Mouse (Mus musculus) lung, postnatal 0 days (tissue): ENCODE results near the gene Dcdc2a. TPM values are rescaled to one million over a fixed set of nuclear protein-coding genes. Genes with fewer than 3 reads are reported as not detected.

Experiments used
- ATAC-seq: fragments of 200-750 bp; cut with Nextera tagmentation; 2 replicates; pipeline ENCODE4 v1.8.0; 2017; ENCODE audit warnings: moderate library complexity
- DNase-seq: peaks from one replicate; pipeline ENCODE4 v3.0.0-alpha.2; 2016; ENCODE audit warnings: low spot score
- H3K27ac ChIP-seq: fragments of 300-500 bp; sonication (generic); 2 replicates; pipeline ENCODE4 v1.5.1; 2014; ENCODE audit warnings: antibody characterized with exemption, mild to moderate bottlenecking, low read length, mixed read lengths
- H3K27me3 ChIP-seq: fragments of 300-500 bp; sonication (generic); replicated peaks from 2 replicates; pipeline ENCODE4 v1.6.1; 2014; ENCODE audit warnings: low read length, mixed read lengths; ENCODE audit not compliant: insufficient read depth
- H3K36me3 ChIP-seq: fragments of 300-500 bp; sonication (generic); 2 replicates; pipeline ENCODE4 v1.6.1; 2014; ENCODE audit warnings: low read length, mixed read lengths; ENCODE audit not compliant: insufficient read depth
- H3K4me1 ChIP-seq: fragments of 300-500 bp; sonication (generic); 2 replicates; pipeline ENCODE4 v1.6.1; 2014; ENCODE audit warnings: antibody characterized with exemption, low read depth, low read length, mixed read lengths; ENCODE audit not compliant: insufficient read depth
- H3K4me2 ChIP-seq: fragments of 300-500 bp; sonication (generic); replicated peaks from 2 replicates; pipeline ENCODE4 v1.6.1; 2014; ENCODE audit warnings: low read depth, mild to moderate bottlenecking, low read length, moderate library complexity, mixed read lengths
- H3K4me3 ChIP-seq: fragments of 300-500 bp; sonication (generic); 2 replicates; pipeline ENCODE4 v1.5.1; 2014; ENCODE audit warnings: low read depth, low read length
- H3K9ac ChIP-seq: fragments of 300-500 bp; sonication (generic); replicated peaks from 2 replicates; pipeline ENCODE4 v1.6.1; 2014; ENCODE audit warnings: low read depth, mild to moderate bottlenecking
- H3K9me3 ChIP-seq: fragments of 300-500 bp; sonication (generic); 2 replicates; pipeline ENCODE4 v1.6.1; 2016; ENCODE audit warnings: low read length, mixed read lengths
- CTCF ChIP-seq: IDR thresholded peaks from 2 replicates; pipeline ENCODE4 v1.5.1; 2016; ENCODE audit warnings: antibody characterized with exemption, mild to moderate bottlenecking
- EP300 ChIP-seq: IDR thresholded peaks from 2 replicates; pipeline ENCODE4 v1.6.1; 2016; ENCODE audit warnings: antibody characterized with exemption, mild to moderate bottlenecking, control low read depth
- WGBS: fragments of 180-500 bp; shearing (Covaris S2); extraction: QIAGEN DNeasy Blood & Tissue Kit; methylation state at CpG from one replicate; pipeline ENCODE4 v1.1.7; 2014; 5-methylcytosine and 5-hydroxymethylcytosine counted together
- polyA plus RNA-seq: library from polyadenylated mRNA; unstranded; fragments of >200 nt; fragmentation: Nextera tagmentation; extraction: Ambion mirVana; gene quantifications from 2 replicates; pipeline ENCODE4 v1.2.1, GENCODE M21; 2015

The Dcdc2a gene
- polyA plus RNA-seq, 1 experiment from 2014 or later: 2.1 TPM

DNA sequence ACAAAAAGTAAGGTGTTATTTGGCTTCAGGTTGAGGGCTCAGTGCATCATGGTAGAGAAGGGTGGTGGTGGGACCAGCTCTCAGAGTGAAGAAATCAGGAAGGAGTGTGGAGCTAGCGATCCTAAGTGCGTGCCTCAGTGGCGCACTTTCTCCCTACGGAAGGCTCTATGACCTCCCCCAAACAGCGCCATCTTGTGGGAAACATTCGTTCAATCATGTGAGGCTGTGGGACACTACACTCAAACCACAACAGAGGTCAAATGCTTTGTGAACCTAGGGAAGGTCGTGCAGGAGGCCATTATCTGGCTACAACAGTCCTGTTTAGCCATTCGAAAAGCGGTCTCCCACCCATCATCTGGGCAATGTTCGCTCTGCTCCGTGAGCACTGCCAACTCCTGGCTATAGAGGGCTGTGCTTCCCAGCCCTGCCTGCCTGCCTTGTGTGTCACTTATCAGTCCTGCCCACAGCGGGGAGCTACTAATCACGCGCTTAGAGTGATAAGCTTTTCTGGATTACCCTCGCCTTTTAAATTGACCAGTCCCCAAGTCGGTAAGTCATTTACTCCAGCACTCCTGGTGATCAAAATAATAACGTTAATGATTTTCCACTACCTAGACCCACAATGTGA lies 94.5 kb downstream of the Dcdc2a start:
- ATAC-seq: no peak

DNA sequence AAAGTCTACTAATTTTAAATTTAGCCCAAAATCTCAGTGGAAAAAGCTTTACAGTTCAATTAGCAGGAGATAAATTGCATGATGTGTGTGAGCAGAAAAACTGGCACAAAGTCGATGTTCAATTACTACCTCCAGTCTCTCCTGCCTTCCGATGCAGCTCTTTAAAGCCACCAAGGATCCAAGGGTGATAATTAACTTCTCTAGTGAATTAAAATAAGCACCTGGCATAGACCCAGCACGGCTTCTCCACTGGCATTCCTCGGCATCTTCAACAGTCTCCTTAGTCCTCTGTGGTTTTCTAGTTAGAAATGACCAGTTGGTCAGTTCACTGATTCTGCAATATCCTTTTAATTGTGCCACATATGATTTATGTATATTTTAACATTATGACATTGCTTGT lies 95.1 kb downstream of the Dcdc2a start:
- H3K27me3 ChIP-seq: no peaks in the 10 kb centered on the region
- 46% methylated on average over 4 of the region's 4 CpGs for whole genome bisulfite sequencing
- H3K9me3 ChIP-seq: no peaks in the 10 kb centered on the region
- H3K4me1 ChIP-seq: no peaks in the 10 kb centered on the region
- H3K27ac ChIP-seq: no peak overlapping the region
- H3K9ac ChIP-seq: no peak overlapping the region
- no peak for ATAC-seq
- no peak overlapping the region for H3K4me2 ChIP-seq
- TF ChIP-seq CTCF: no peak
- no peak for TF ChIP-seq EP300
- no peak for DNase-seq
- H3K4me3 ChIP-seq: no peak overlapping the region
- no peaks in the 10 kb centered on the region for H3K36me3 ChIP-seq

More for the DNA sequence above, 94.5 kb downstream of the Dcdc2a start:
- Histone ChIP-seq H3K9me3 (no peaks in the 10 kb centered on the region), H3K4me1 (no peaks in the 10 kb centered on the region), H3K36me3 (no peaks in the 10 kb centered on the region), H3K9ac (no peak overlapping the region), H3K27me3 (no peaks in the 10 kb centered on the region), H3K4me2 (no peak overlapping the region), H3K27ac (no peak overlapping the region), H3K4me3 (no peak overlapping the region)
- no peak for DNase-seq
- 33% methylated on average over 17 of the region's 17 CpGs for WGBS
- no peak for TF ChIP-seq CTCF
- TF ChIP-seq EP300: no peak

DNA sequence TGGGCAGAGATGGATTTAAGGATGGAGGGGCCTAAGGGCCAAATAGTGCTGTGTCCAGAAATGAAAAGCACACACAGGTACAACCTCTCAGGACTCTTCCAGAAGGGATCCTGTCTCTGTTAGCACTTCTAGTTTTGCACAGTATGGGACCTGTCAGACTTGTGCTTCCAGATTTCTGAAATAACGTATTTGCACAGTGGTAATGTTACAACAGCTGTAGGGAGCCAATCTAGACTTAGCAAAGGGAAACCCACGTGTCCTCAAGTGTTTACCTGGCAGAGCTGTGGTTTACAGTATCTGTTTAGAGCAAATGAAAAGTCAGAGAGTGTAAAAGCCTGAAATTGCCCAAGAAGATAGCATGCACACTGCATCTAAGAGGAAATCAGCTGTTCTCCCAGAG lies 104.1 kb downstream of the Dcdc2a start:
- Histone ChIP-seq H3K27me3 (no peaks in the 10 kb centered on the region), H3K9ac (no peak overlapping the region), H3K4me1 (no peaks in the 10 kb centered on the region), H3K4me3 (no peak overlapping the region), H3K36me3 (no peaks in the 10 kb centered on the region), H3K27ac (no peak overlapping the region), H3K9me3 (no peaks in the 10 kb centered on the region), H3K4me2 (no peak overlapping the region)
- TF ChIP-seq EP300 (no peak), CTCF (no peak)
- peak; percentile 34 for DNase-seq
- WGBS: 34% methylated on average over 2 of the region's 2 CpGs
- ATAC-seq: peak; percentile 76

DNA sequence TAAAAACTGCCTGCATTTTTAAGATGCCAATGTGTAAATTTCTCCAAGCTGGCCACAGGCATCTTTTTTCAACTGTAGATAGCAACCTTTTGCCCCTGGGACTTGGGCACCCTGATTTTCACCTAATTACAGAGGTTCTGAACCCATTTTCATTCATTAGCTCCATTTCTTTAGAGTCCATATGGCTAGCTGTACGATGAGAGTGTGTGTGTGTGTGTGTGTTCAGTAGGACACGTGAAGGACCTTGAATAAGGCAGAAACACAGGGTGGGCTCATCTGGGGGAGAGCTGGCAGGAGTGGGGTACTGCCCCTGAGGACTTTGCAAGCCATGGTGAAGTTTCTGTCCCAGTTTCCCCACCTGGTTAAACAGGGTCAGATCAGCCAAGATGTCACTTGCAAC lies 105.0 kb downstream of the Dcdc2a start:
- Histone ChIP-seq H3K4me3 (no peak overlapping the region), H3K27ac (no peak overlapping the region), H3K9ac (no peak overlapping the region), H3K9me3 (no peaks in the 10 kb centered on the region), H3K4me1 (no peaks in the 10 kb centered on the region), H3K27me3 (no peaks in the 10 kb centered on the region), H3K4me2 (no peak overlapping the region), H3K36me3 (no peaks in the 10 kb centered on the region)
- TF ChIP-seq EP300 (no peak), CTCF (no peak)
- DNase-seq: no peak
- WGBS: 61% methylated on average over 2 of the region's 2 CpGs
- no peak for ATAC-seq

DNA sequence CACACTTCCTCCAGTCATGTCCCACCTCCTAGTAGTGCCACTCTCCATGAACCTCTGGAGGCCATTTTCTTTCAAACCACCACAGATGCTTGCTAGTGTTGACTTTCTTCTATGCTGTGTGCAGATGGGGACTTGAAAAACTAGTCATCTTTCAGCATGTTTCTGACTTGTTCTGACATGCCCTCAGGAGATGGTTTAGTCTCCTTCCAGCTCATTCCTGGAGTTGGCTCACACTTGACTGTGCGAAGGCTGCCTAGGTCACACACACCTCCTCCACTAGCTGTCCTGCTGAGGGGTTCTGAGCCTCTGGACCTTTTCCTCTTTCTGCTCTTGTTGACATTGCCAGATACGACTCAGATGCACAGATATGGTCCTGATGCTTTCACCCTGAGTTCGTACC lies 106.8 kb downstream of the Dcdc2a start:
- 75% methylated on average over 3 of the region's 3 CpGs for WGBS
- Histone ChIP-seq H3K9ac (no peak overlapping the region), H3K4me3 (no peak overlapping the region), H3K27ac (no peak overlapping the region), H3K27me3 (no peaks in the 10 kb centered on the region), H3K4me1 (no peaks in the 10 kb centered on the region), H3K9me3 (no peaks in the 10 kb centered on the region), H3K36me3 (no peaks in the 10 kb centered on the region), H3K4me2 (no peak overlapping the region)
- ATAC-seq (no peak), DNase-seq (no peak)
- TF ChIP-seq CTCF (no peak), EP300 (no peak)

DNA sequence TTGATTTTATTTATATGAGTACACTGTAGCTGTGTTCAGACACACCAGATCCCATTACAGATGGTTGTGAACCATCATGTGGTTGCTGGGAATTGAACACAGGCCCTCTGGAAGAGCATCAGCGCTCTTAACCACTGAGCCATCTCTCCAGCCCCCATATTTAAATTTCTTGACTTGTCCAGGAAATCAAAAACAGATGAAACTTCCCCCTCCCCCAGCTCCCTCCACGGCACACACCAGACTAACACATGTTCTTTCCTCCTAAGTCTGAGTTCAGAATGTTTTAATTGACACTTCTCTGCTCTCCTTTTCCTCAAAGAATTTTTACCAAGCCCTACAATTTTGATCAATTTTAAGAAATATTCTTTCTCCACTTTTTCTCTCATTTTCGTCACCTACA lies 113.1 kb downstream of the Dcdc2a start:
- 68% methylated on average over 3 of the region's 3 CpGs for WGBS
- TF ChIP-seq EP300: no peak
- TF ChIP-seq CTCF: no peak

DNA sequence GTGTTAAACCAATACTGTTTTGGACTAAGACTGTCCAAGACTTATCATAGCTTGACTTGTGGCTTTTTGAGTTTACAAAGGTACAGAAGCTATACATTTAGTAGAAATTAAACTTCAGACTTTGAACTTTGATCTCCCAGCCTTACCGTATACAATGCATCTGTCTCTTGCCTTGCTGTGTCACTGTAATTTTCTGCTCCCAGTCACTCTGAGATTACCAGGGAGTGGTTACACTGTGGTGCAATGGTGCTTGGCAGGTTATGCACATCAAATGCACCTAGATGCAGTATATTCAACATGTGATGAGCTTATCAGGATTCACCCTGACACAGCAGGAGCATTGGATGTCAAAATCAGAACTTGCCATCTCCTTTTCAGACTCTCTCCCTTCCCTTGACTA lies 122.0 kb downstream of the Dcdc2a start:
- Histone ChIP-seq H3K9ac (no peak overlapping the region), H3K4me1 (no peaks in the 10 kb centered on the region), H3K9me3 (no peaks in the 10 kb centered on the region), H3K27me3 (no peaks in the 10 kb centered on the region), H3K36me3 (no peaks in the 10 kb centered on the region), H3K4me3 (no peak overlapping the region), H3K4me2 (no peak overlapping the region), H3K27ac (no peak overlapping the region)
- 77% methylated on average over 1 of the region's 1 CpGs for WGBS
- no peak for DNase-seq
- no peak for ATAC-seq
- TF ChIP-seq EP300 (no peak), CTCF (no peak)

More for the DNA sequence above, 113.1 kb downstream of the Dcdc2a start:
- H3K9me3 ChIP-seq: no peaks in the 10 kb centered on the region
- H3K4me2 ChIP-seq: no peak overlapping the region
- H3K36me3 ChIP-seq: no peaks in the 10 kb centered on the region
- no peak for ATAC-seq
- no peak overlapping the region for H3K9ac ChIP-seq
- no peaks in the 10 kb centered on the region for H3K4me1 ChIP-seq
- no peak for DNase-seq
- H3K4me3 ChIP-seq: no peak overlapping the region
- no peak overlapping the region for H3K27ac ChIP-seq
- no peaks in the 10 kb centered on the region for H3K27me3 ChIP-seq
